1 mouse cellular context compared by ENCODE assay signal in genomic region chr10:59958458-59958857, GRCm38 (mm10).
A peak's percentile ranks its signal among the peaks of the same experiment; 100 is the strongest.
TF ChIP-seq lines count a peak whose summit lies in the region.

No protein-coding gene starts in this region.

TF ChIP-seq in CH12.LX, 34 proteins besides CTCF, POLR2A, EP300 and RAD21 (continued from another document):
- TF ChIP-seq UBTF (IDR thresholded peaks at IDR 0.05; ENCODE audit: low read depth, low read length): no peak
- no peak for TF ChIP-seq ELF1 (IDR thresholded peaks at IDR 0.05; ENCODE audit: low read depth, low read length)
- TF ChIP-seq MAX (IDR thresholded peaks at IDR 0.05; ENCODE audit: low read length): no peak
- TF ChIP-seq ZKSCAN1 (IDR thresholded peaks at IDR 0.05; ENCODE audit: borderline replicate concordance, low read depth, low read length): no peak
- TF ChIP-seq TCF12 (IDR thresholded peaks at IDR 0.05; ENCODE audit: low read depth, low read length): 0 out of 2 replicates have a peak, but pooled peaks have one; percentile 61
- no peak for TF ChIP-seq RCOR1 (conservative IDR thresholded peaks at IDR 0.05; ENCODE audit: low read depth, low read length)
- TF ChIP-seq NELFE (IDR thresholded peaks at IDR 0.05; ENCODE audit: low read depth, low read length): no peak
- no peak for TF ChIP-seq USF2 (conservative IDR thresholded peaks at IDR 0.05; ENCODE audit: low read depth, low read length)
- peak; percentile 44; the same call in 1 of the 2 replicates for TF ChIP-seq CHD2 (IDR thresholded peaks at IDR 0.05; ENCODE audit: low read length)
- no peak for TF ChIP-seq MXI1 (IDR thresholded peaks at IDR 0.05; ENCODE audit: low read depth, low read length)
- no peak for TF ChIP-seq KAT2A (IDR thresholded peaks at IDR 0.05; ENCODE audit: insufficient replicate concordance, low read length)
- TF ChIP-seq MEF2A (IDR thresholded peaks at IDR 0.05; ENCODE audit: borderline replicate concordance, low read depth, low read length): 0 out of 2 replicates have a peak, but pooled peaks have one; percentile 12
- no peak for TF ChIP-seq JUND (conservative IDR thresholded peaks at IDR 0.05; ENCODE audit: low read depth, low read length)
- no peak for TF ChIP-seq JUN (IDR thresholded peaks at IDR 0.05; ENCODE audit: insufficient read depth, low read depth, low read length)
- no peak for TF ChIP-seq USF1 (IDR thresholded peaks at IDR 0.05; ENCODE audit: low read depth, low read length)
- TF ChIP-seq ZNF384 (IDR thresholded peaks at IDR 0.05; ENCODE audit: low read depth, low read length): no peak
- no peak for TF ChIP-seq GABPA (IDR thresholded peaks at IDR 0.05; ENCODE audit: insufficient replicate concordance, low read depth, low read length)
- no peak for TF ChIP-seq SIN3A (IDR thresholded peaks at IDR 0.05; ENCODE audit: low read length)
